Mouse (Mus musculus) ES-E14 (cell line): ENCODE results near the gene Cd68.

Experiments
- CHD2 ChIP-seq: IDR thresholded peaks from 2 replicates; pipeline ENCODE4 v1.6.1; 2014; ENCODE audit warnings: mild to moderate bottlenecking, low read depth, low read length, inconsistent platforms
- HCFC1 ChIP-seq: IDR thresholded peaks from 2 replicates; pipeline ENCODE4 v1.6.1; 2012; ENCODE audit warnings: low read length, inconsistent platforms, borderline replicate concordance; ENCODE audit not compliant: insufficient read depth
- MAFK ChIP-seq: IDR thresholded peaks from 2 replicates; pipeline ENCODE4 v1.6.1; 2014; ENCODE audit warnings: mild to moderate bottlenecking, low read depth, low read length, inconsistent platforms; ENCODE audit not compliant: insufficient read depth
- ZC3H11A ChIP-seq: IDR thresholded peaks from 2 replicates; pipeline ENCODE4 v1.6.1; 2012; ENCODE audit warnings: low read depth, mild to moderate bottlenecking, inconsistent platforms, low read length, borderline replicate concordance

DNA sequence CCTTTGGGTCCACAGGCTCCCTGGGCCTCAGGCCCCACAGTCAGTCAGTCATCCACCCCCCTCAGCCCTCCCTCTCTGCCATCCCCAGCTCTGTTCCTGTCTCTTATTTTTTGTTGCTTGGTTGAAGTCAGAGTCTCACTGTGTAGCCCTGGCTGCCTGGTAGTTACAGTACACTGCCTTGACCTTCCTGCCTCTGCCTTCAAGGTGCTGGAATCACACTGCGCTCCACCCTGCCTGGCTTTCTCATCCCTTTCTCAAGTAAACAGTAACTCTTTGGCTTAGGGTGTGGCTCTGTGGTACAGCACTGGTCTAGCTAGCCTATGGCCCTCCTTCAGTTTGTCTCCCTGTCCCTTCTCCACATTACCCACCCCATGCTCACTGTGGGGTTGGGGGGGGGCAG is 23.9 kb upstream of the Cd68 start:
- TF ChIP-seq ZC3H11A (no peak), MAFK (no peak), HCFC1 (no peak), CHD2 (no peak)
